Mouse (Mus musculus) MEL (cell line): Measurements from ENCODE around the gene Fam222b. TPM values are rescaled to one million over a fixed set of nuclear protein-coding genes. Genes with fewer than 3 reads are reported as not detected.

Source experiments
- DNase-seq: peaks from one replicate; pipeline ENCODE4 v3.0.0; 2011; ENCODE audit warnings: low read depth, low spot score
- H3K27ac ChIP-seq: 2 replicates; pipeline ENCODE4 v1.5.1; 2012; ENCODE audit warnings: low read depth, mild to moderate bottlenecking, control low read depth, low read length, moderate library complexity; ENCODE audit not compliant: control insufficient read depth
- H3K27me3 ChIP-seq, 2 experiments: fragments of 150-350 bp in 1 of 2; sonication (generic) in 1 of 2; 2 replicates each; pipeline ENCODE4 v1.6.1; 2012; ENCODE audit warnings: low read length in 2 of 2, mild to moderate bottlenecking in 2 of 2, improper control_type of control experiment in 1 of 2, moderate library complexity in 1 of 2; ENCODE audit not compliant: insufficient read depth in 2 of 2, control insufficient read depth in 1 of 2
- H3K36me3 ChIP-seq, 2 experiments: 2 replicates each; pipeline ENCODE4 v1.6.1; 2012 to 2014; ENCODE audit warnings: low read length in 2 of 2, improper control_type of control experiment in 1 of 2, inconsistent platforms in 1 of 2, mild to moderate bottlenecking in 1 of 2; ENCODE audit not compliant: insufficient read depth in 2 of 2, control insufficient read depth in 1 of 2
- H3K4me1 ChIP-seq, 2 experiments: fragments of 150-350 bp in 1 of 2; sonication (generic) in 1 of 2; 2 replicates each; pipeline ENCODE4 v1.6.1; 2012; ENCODE audit warnings: low read length in 2 of 2, improper control_type of control experiment in 1 of 2, mild to moderate bottlenecking in 1 of 2; ENCODE audit not compliant: insufficient read depth in 2 of 2, control insufficient read depth in 1 of 2
- H3K4me3 ChIP-seq, 2 experiments: fragments of 150-350 bp in 1 of 2; sonication (generic) in 1 of 2; 2 replicates each; pipeline ENCODE4 v1.5.1; 2012; ENCODE audit warnings: low read depth in 2 of 2, low read length in 2 of 2, mild to moderate bottlenecking in 2 of 2, moderate library complexity in 2 of 2, control low read depth in 1 of 2, improper control_type of control experiment in 1 of 2; ENCODE audit not compliant: control insufficient read depth in 1 of 2, insufficient read depth in 1 of 2
- H3K79me2 ChIP-seq: 2 replicates; pipeline ENCODE4 v1.6.1; 2012; ENCODE audit warnings: mild to moderate bottlenecking, low read length, moderate library complexity; ENCODE audit not compliant: control insufficient read depth, poor library complexity, insufficient read depth
- H3K9ac ChIP-seq: 2 replicates; pipeline ENCODE4 v1.6.1; 2012; ENCODE audit warnings: low read depth, mild to moderate bottlenecking, control low read depth, low read length, moderate library complexity; ENCODE audit not compliant: control insufficient read depth, poor library complexity, severe bottlenecking
- H3K9me3 ChIP-seq: fragments of 150-350 bp; sonication (generic); replicated peaks from 2 replicates; pipeline ENCODE4 v1.6.1; 2012; ENCODE audit warnings: mild to moderate bottlenecking, low read length, improper control_type of control experiment, moderate library complexity; ENCODE audit not compliant: insufficient read depth
- E2F4 ChIP-seq: IDR thresholded peaks from 2 replicates; pipeline ENCODE4 v1.6.1; 2011; ENCODE audit warnings: low read depth, low read length, improper control_type of control experiment, borderline replicate concordance
- ELF1 ChIP-seq: IDR thresholded peaks from 2 replicates; pipeline ENCODE4 v1.6.1; 2014; ENCODE audit warnings: low read depth, mild to moderate bottlenecking, inconsistent platforms, low read length, improper control_type of control experiment, moderate library complexity
- ETS1 ChIP-seq: IDR thresholded peaks from 2 replicates; pipeline ENCODE4 v1.6.1; 2012; ENCODE audit warnings: low read depth, mild to moderate bottlenecking, inconsistent platforms, low read length, improper control_type of control experiment, moderate library complexity
- GATA1 ChIP-seq: IDR thresholded peaks from 2 replicates; pipeline ENCODE4 v1.6.1; 2011; ENCODE audit warnings: low read depth, low read length, improper control_type of control experiment
- HCFC1 ChIP-seq: IDR thresholded peaks from 2 replicates; pipeline ENCODE4 v1.6.1; 2012; ENCODE audit warnings: low read depth, mild to moderate bottlenecking, inconsistent platforms, low read length, improper control_type of control experiment, moderate library complexity
- JUND ChIP-seq: IDR thresholded peaks from 2 replicates; pipeline ENCODE4 v1.6.1; 2011; ENCODE audit warnings: low read depth, mild to moderate bottlenecking, improper control_type of control experiment, low read length
- KAT2A ChIP-seq: conservative IDR thresholded peaks from 2 replicates; pipeline ENCODE4 v1.6.1; 2012; ENCODE audit warnings: low read depth, low read length, improper control_type of control experiment, inconsistent platforms
- MAFK ChIP-seq: IDR thresholded peaks from 2 replicates; pipeline ENCODE4 v1.6.1; 2011; ENCODE audit warnings: low read depth, mild to moderate bottlenecking, low read length, improper control_type of control experiment, borderline replicate concordance
- MAX ChIP-seq: IDR thresholded peaks from 2 replicates; pipeline ENCODE4 v1.6.1; 2011; ENCODE audit warnings: low read length, improper control_type of control experiment
- NELFE ChIP-seq: IDR thresholded peaks from 2 replicates; pipeline ENCODE4 v1.6.1; 2011; ENCODE audit warnings: low read depth, low read length, improper control_type of control experiment
- POLR2A ChIP-seq, 2 experiments: IDR thresholded peaks; 2 replicates each; pipeline ENCODE4 v1.6.1; 2011 to 2012; ENCODE audit warnings: low read length in 2 of 2, mild to moderate bottlenecking in 2 of 2, control low read depth in 1 of 2, improper control_type of control experiment in 1 of 2, low read depth in 1 of 2, moderate library complexity in 1 of 2; ENCODE audit not compliant: control insufficient read depth in 1 of 2, insufficient read depth in 1 of 2, poor library complexity in 1 of 2
- POLR2AphosphoS2 ChIP-seq: IDR thresholded peaks from 2 replicates; pipeline ENCODE4 v1.6.1; 2011; ENCODE audit warnings: low read length, improper control_type of control experiment
- POLR2AphosphoS5 ChIP-seq: IDR thresholded peaks from 2 replicates; pipeline ENCODE4 v1.6.1; 2012; ENCODE audit warnings: low read depth, borderline replicate concordance, mild to moderate bottlenecking, inconsistent platforms, low read length, moderate library complexity, mixed read lengths
- RAD21 ChIP-seq: IDR thresholded peaks from 2 replicates; pipeline ENCODE4 v1.6.1; 2011; ENCODE audit warnings: mild to moderate bottlenecking, low read depth, low read length, improper control_type of control experiment
- SIN3A ChIP-seq: IDR thresholded peaks from 2 replicates; pipeline ENCODE4 v1.6.1; 2012; ENCODE audit warnings: low read length, improper control_type of control experiment, inconsistent platforms
- SMC3 ChIP-seq: IDR thresholded peaks from 2 replicates; pipeline ENCODE4 v1.6.1; 2011; ENCODE audit warnings: low read depth, low read length, improper control_type of control experiment
- TAL1 ChIP-seq: IDR thresholded peaks from 2 replicates; pipeline ENCODE4 v1.6.1; 2012; ENCODE audit warnings: mild to moderate bottlenecking, inconsistent platforms, low read length, moderate library complexity, mixed read lengths
- TBP ChIP-seq: IDR thresholded peaks from 2 replicates; pipeline ENCODE4 v1.8.0; 2011; ENCODE audit warnings: low read depth, low read length, improper control_type of control experiment
- TCF12 ChIP-seq: IDR thresholded peaks from 2 replicates; pipeline ENCODE4 v1.6.1; 2014; ENCODE audit warnings: low read depth, mild to moderate bottlenecking, inconsistent platforms, low read length, improper control_type of control experiment, moderate library complexity
- USF1 ChIP-seq: IDR thresholded peaks from 2 replicates; pipeline ENCODE4 v1.6.1; 2014; ENCODE audit warnings: low read depth, mild to moderate bottlenecking, inconsistent platforms, low read length, improper control_type of control experiment, moderate library complexity
- USF2 ChIP-seq, 2 experiments: IDR thresholded peaks; 2 replicates each; pipeline ENCODE4 v1.6.1; 2011 to 2012; ENCODE audit warnings: improper control_type of control experiment in 2 of 2, low read length in 2 of 2, borderline replicate concordance in 1 of 2, inconsistent platforms in 1 of 2, low read depth in 1 of 2, mild to moderate bottlenecking in 1 of 2; ENCODE audit not compliant: insufficient read depth in 1 of 2
- ZC3H11A ChIP-seq: IDR thresholded peaks from 2 replicates; pipeline ENCODE4 v1.6.1; 2012; ENCODE audit warnings: low read depth, mild to moderate bottlenecking, inconsistent platforms, low read length, improper control_type of control experiment
- ZKSCAN1 ChIP-seq: IDR thresholded peaks from 2 replicates; pipeline ENCODE4 v1.6.1; 2012; ENCODE audit warnings: low read depth, mild to moderate bottlenecking, inconsistent platforms, low read length, improper control_type of control experiment, moderate library complexity
- ZMIZ1 ChIP-seq: IDR thresholded peaks from 2 replicates; pipeline ENCODE4 v1.6.1; 2012; ENCODE audit warnings: low read depth, mild to moderate bottlenecking, inconsistent platforms, low read length, improper control_type of control experiment, moderate library complexity
- polyA plus RNA-seq, 2 experiments: library from polyadenylated mRNA; stranded (reverse) in 1 of 2; unstranded in 1 of 2; fragments of >175 nt in 1 of 2; fragments of >200 nt in 1 of 2; gene quantifications; 2 replicates each; pipeline versions ENCODE4 v1.2.1 to v1.2.4; 2012; ENCODE audit warnings: low replicate concordance in 2 of 2, low read depth in 1 of 2; ENCODE audit not compliant: insufficient read length in 2 of 2, insufficient read depth in 1 of 2, missing spikeins in 1 of 2
- total RNA-seq: library from RNA; depleted of rRNA; stranded (reverse); fragments of 300-350 nt; gene quantifications from 2 replicates; pipeline ENCODE4 v1.2.3, GENCODE M21; 2012

The Fam222b gene
- total and polyA plus RNA-seq, 3 experiments: 2.4 to 8.1 TPM; not detected in 1

DNA sequence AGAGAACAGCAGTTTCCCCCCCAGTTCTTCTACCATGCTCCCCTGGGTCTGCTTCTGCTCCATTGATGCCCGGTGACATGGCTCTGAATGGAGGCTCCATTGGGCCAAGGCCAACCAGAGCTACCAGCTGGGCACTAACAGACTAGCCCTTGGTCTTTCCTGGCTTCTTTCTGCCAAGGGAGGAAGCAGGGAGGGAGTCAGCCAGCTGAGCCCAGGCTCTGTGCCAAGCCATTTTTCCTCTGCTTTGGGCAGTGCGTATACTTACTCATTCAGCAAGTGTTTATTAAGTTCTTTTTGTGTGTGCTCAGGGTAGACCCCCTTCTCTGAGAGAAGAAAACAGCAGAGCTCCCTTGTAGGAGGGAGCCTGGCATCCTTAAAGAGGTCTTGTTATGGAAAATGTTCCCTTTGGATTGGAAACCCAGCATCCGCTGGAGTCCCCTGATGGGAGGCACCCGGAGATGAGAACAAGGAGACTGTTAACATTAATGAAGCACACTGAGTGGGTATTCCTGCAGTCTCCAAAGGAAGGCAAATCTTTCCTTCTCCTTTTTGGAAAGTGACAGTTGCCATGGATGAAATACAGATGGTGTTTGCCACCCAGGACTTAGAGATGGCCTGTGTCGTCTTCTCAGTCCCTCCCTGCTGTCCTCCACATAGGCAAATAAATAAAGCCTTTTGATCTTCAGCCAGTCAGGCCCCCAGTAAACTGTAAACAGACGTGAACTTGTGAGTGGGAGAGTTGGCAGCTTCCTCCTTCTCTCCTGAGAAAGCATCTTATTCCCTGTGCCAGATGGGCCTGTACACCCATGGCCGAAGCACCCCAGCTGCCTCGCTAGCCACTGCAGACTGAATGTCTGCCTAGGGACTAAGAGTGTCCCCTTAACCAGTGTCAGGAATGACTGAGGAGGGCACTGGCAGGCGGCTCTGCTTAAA is 58.1 kb downstream of the Fam222b start:
- no peaks in the 10 kb centered on the region for H3K9me3 ChIP-seq
- H3K36me3 ChIP-seq: no peaks in the 10 kb centered on the region; a peak in 1 of 4 replicates
- no peak overlapping the region for H3K27ac ChIP-seq
- no peak for DNase-seq
- H3K9ac ChIP-seq: no peak overlapping the region
- no peaks in the 10 kb centered on the region for H3K27me3 ChIP-seq
- TF ChIP-seq USF2 (IDR thresholded peaks at IDR 0.05; ENCODE audit: borderline replicate concordance in 1 of 2, insufficient read depth in 1 of 2, low read depth in 1 of 2, low read length in 2 of 2): no peak
- TF ChIP-seq POLR2A (IDR thresholded peaks at IDR 0.05; ENCODE audit: control insufficient read depth in 1 of 2, insufficient read depth in 1 of 2, low read depth in 1 of 2, low read length in 2 of 2, poor library complexity in 1 of 2): no peak
- no peak for TF ChIP-seq KAT2A
- no peak for TF ChIP-seq ZMIZ1
- no peak for TF ChIP-seq MAX
- TF ChIP-seq TCF12: no peak
- no peak for TF ChIP-seq ELF1
- no peak for TF ChIP-seq TAL1
- TF ChIP-seq ZC3H11A: no peak
- no peak for TF ChIP-seq POLR2AphosphoS2
- TF ChIP-seq NELFE: no peak
- TF ChIP-seq POLR2AphosphoS5: no peak
- TF ChIP-seq E2F4: no peak
- TF ChIP-seq HCFC1: no peak
- TF ChIP-seq USF1: no peak
- TF ChIP-seq, all 39 proteins: peak for 0
- Histone ChIP-seq H3K4me3 (no peak overlapping the region), H3K4me1 (no peaks in the 10 kb centered on the region), H3K79me2 (no peaks in the 10 kb centered on the region)

DNA sequence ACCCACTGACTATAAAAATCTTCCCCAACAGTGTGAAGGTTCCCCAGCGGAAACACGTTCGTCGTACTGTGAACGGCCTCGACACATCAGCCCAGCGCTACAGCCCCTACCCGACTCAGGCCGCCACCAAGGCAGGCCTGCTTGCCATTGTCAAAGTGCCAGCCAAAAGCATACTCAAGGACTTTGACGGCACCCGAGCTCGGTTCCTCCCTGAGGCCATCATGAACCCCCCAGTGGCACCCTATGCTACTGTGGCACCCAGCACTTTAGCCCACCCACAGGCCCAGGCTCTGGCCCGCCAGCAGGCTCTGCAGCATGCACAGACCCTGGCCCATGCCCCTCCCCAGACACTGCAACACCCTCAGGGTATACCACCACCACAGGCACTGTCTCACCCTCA is 59.3 kb downstream of the Fam222b start:
- TF ChIP-seq MAFK: no peak
- TF ChIP-seq RAD21: no peak
- no peak for TF ChIP-seq SMC3
- TF ChIP-seq SIN3A: no peak
- TF ChIP-seq ETS1: no peak
- TF ChIP-seq TBP: no peak
- TF ChIP-seq USF2 (IDR thresholded peaks at IDR 0.05; ENCODE audit: borderline replicate concordance in 1 of 2, insufficient read depth in 1 of 2, low read depth in 1 of 2, low read length in 2 of 2): no peak
- no peak for TF ChIP-seq JUND
- TF ChIP-seq GATA1: no peak
- TF ChIP-seq ZKSCAN1: no peak
- H3K4me1 ChIP-seq: no peaks in the 10 kb centered on the region
- H3K9me3 ChIP-seq: no peaks in the 10 kb centered on the region
- H3K27ac ChIP-seq: no peak overlapping the region
- DNase-seq: no peak
- no peak overlapping the region for H3K4me3 ChIP-seq
- no peak overlapping the region for H3K9ac ChIP-seq
- H3K79me2 ChIP-seq: no peaks in the 10 kb centered on the region
- H3K27me3 ChIP-seq: no peaks in the 10 kb centered on the region
- H3K36me3 ChIP-seq: no peaks in the 10 kb centered on the region; a peak in 1 of 4 replicates
